Mouse (Mus musculus) heart, adult 18-20 months (tissue): ENCODE results near the gene Tmem125. TPM values are rescaled to one million over a fixed set of nuclear protein-coding genes. Genes with fewer than 3 reads are reported as not detected.

ENCODE experiments used
- DNase-seq, 2 experiments: peaks; one replicate each; pipeline ENCODE4 v3.0.0; 2021 to 2022; ENCODE audit warnings: mixed read lengths in 1 of 2
- long read RNA-seq, 2 experiments: library from polyadenylated mRNA; stranded (forward); transcript quantifications; one replicate each; pipeline ENCODE4 v2.0.0; 2021
- total RNA-seq, 2 experiments: library from RNA; stranded (reverse); gene quantifications; 2 replicates each; pipeline ENCODE4 v1.2.3; 2021

Tmem125 gene
- total RNA-seq, result not detected
- long read RNA-seq, experiment 1, result 0 reads
- long read RNA-seq, experiment 2, result 0 reads

DNA sequence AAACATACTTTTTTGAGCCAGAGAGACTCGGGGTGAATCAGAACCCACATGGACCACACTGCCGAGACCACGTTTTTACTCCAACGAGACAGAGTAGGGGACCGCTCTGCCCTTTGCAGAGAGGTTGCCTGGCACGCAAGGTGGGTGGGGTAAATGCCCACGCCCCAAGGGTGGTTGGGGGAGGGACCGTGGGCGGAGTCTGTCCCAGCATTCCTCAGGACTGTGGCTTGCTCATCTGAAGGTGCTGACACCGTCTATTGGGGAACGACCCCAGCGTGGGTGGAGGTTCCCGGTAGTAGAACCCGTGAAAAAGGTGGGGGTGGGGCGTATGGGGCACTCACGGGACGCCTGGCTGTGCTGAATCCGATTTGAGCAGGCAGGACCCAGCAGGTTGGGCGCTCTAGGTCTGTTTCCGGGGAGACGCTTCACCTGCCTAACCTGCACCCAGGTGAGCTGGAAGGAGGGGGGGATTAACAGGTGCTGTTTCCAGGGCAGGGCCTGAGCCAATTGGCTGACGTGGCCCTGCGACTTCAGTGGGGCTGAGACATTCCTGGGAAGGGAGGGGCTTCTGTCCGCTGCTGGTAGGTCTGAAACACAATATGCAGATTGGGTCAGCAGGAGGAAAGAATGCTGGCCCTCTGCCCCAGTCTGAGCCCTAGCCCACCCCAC is at the start of gene Tmem125:
TSS of gene Tmem125 (minus strand) at position 453 of the 669 bp plus-strand sequence.
- peak; percentile 45 to 54 for DNase-seq

DNA sequence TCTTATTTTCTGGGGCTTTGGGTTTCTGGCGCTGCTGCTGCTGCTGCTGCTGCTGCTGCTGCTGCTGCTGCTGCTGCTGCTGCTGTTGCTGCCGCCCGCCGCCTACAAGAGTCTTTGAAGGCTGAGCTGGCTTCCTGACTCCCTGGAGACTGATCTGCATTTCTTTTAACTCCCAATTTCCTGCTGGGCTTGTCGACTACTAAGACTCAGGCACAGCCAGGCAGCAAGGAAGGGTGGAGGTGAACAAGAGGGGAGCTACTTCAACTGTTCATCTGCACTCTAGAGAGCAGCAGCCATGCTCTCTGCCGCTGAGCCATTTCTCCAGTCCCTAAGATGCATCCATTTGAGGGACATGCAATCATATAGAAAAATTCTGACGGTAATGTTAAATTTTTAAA is 45.9 kb upstream of the Tmem125 start:
- DNase-seq, result no peak

DNA sequence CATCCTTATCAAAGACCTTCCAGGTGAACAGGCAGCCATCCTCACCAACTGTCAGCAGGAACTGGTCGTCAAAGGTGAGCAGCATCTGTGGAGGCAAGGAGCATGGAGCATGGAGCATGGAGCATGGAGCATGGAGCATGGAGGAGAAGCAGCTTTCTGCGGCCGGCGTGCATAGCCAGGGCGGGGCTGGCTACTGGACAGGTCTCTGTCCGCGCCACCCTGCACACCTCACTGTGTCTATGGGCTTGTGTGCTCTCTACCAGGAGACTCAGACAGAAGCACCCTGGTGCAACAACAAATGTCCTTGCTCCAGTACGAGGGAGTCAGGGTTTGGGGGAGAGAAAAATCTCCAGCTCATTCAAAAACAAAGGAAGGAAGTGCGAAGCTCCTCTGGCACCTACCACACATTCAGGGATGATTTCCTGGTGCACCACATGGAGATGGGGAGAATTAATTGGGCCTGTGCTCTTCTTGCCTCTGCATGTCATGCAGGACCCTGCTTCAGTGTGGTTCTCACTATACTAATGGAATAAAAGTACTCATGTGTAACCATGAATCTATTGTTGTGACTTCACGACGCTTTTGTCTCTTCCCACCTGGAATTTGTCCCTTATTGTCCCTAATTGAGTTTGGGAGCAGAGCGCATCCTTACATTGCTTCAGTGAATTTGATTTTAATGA is 45.3 kb upstream of the Tmem125 start:
- DNase-seq, result no peak

DNA sequence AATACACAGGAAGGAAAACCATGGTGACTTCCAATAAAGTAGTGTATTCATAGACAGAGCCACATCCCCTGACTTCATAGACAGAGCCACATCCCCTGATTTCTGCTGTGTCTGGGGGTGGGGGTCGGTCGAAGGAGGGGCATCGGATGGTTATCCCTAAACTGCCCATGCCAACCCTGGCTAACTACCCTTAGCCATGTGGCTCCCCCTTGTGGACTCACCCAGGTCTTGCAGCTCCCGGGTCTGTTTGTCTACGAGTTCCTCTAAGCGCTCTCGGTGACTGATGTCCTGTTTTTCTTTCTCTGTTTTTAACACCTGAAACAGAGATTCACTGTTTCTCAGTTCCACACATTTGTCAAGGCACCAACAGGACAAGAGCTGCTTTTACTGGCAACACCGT is 38.8 kb upstream of the Tmem125 start:
- no peak for DNase-seq

DNA sequence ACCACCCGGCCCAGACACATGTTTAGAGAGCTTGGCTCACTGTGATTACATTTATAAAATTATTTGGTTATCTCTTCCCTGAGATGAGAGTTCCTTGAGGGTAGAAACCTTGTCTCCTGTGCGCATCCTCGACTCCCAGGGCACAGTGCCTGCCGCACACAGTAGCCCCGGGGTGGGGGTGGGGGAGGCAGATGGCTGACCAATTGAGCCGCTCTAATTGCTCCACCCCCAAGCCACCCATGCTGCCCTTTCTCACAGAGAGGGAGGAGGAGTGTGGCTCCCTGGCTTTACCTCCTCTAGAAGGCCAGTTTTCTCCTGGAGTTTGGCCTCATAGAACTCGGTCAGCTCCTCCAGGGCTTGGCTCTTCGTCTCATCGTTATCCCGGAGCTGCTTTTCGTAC is 37.7 kb upstream of the Tmem125 start:
- no peak for DNase-seq

DNA sequence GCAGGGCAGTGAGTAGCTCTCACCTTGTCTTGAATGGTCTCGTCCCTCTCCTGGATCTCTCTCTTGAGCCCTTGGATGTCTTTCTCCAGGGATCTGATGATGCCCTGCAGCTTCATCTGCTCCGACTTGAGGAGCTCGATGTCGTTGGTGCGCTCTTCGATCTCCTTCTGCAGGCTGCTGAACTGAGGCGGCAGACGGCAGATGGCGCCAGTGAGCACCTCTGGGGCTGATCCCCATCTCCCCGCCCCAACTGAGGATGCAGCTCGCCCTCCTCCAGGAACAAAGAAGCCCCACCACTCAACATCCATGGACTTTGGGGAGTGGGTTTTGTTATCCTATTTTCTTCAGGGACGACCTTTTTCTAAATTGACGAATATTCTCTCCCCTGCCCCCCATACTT is 35.5 kb upstream of the Tmem125 start:
- peak in 1 of 2 experiments; percentile 20 for DNase-seq

DNA sequence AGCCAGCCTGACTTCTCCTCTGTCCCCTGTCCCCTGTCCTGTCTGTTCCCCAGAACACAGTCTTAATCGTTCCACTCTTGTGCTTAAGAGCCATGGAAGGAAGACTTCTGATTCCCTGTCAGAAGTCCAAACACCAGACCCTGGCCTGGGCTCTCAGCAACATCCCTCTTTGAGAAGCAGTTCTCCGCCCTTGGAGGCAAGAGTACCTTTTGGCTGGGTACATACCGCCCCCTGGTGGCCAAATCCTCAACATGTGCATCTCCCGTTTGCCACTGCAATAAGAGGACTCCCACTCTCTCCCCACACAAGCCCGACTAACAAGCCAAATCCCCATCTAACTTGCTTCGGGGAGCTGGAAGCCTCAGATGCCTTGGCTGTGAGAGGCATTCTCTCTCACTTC is 32.3 kb upstream of the Tmem125 start:
- DNase-seq, result peak; percentile 61 to 86

DNA sequence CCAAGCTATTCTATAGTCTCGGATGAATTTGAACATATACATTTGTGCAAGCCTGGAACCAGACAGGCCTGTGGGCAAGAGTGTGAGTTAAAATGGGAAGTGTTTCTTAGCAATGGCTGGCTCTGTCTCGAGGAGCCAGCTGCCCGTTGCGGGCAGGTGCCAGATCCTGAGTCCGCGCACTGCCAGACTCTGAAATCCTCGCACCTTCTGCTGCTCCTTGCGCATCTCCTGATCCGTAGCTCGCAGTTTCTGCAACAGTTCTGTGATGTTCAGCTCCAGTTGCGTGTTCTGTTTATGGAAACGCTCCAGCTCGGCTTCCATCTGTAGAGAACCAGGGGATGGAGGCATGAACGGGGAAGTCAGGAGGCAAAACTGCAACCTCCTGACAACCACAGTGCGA is 27.6 kb upstream of the Tmem125 start:
- DNase-seq, result no peak

DNA sequence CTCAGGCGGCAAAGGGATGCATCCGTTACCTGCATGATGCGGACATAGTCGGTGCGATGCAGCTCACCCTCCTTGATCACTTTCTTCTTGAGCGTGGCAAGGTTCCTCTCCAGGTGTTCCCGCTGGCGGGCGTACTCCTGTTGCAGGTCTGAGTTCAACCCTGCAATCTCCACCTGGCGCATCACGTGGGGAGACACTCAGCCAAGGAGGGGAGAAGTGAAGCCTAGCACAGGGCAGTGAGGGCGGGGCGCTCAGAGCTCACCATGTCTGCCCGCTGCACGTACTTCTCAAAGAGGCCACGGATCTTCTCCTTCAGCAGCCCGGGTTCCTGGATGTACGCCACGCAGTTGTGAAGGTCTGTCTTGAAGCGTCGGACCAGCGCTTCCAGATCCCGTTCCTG is 25.5 kb upstream of the Tmem125 start:
- no peak for DNase-seq

DNA sequence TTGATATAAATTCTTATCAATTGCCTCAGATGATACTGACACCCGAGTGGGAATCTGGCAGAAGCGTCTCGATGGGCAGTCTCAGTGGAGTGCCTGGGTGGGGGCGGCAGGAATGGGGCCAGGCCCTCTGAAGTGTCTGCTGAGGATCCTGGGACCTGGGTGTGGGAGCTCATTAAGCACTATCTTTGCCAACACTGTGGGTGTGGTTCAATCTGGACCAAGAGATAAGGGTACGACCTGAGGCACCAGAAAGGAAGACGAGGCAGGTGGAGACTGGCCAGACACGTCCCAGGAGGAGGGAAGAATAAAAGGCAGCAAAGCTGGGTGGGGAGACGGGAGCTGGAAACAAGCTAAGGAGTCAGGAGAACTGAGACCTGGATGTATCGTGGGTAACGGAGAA is 24.9 kb upstream of the Tmem125 start:
- DNase-seq, result peak; percentile 30 to 50

DNA sequence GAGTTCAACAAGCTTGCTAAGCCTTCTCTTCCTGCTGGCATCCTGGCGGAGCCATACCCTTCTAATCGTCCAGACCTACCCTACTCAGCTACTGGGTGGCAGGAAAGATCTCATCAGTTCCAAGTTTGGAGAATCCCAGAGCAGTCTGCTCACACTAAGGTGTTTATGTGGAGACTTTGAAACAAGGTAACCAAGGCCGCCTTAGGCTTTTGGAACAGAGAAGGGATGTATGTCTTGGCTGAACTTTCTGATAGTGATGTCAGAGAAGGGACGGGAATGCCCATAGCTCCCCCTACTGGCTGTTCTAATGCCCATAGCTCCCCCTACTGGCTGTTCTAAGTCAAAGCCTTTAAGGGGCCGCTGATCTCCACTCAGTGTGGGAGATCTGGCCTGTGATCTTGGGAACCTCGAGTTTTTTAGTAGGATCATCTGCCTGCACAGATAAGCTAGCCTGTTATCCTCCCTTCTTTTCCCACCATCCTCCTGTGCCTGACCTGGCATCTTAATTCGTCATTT is 22.4 kb upstream of the Tmem125 start:
- DNase-seq, result peak; percentile 53 to 68

DNA sequence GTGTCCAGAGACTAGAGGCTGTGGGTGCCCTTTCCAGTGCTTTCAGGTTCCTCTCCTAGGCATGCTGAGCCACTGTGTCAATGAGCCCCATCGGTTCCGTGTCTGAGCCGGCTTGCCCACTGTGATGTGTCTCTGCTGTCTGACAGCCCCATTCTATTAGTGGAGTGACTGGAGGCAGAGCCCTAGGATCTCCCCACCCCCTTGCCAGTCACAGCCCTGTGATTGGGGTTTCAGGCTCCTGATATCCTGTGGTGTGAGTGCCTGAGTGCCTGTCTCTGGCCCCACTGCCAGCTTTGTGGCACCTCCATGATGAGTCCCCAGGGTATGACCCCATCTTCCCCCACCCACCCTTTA is 21.1 kb upstream of the Tmem125 start:
- no peak for DNase-seq

DNA sequence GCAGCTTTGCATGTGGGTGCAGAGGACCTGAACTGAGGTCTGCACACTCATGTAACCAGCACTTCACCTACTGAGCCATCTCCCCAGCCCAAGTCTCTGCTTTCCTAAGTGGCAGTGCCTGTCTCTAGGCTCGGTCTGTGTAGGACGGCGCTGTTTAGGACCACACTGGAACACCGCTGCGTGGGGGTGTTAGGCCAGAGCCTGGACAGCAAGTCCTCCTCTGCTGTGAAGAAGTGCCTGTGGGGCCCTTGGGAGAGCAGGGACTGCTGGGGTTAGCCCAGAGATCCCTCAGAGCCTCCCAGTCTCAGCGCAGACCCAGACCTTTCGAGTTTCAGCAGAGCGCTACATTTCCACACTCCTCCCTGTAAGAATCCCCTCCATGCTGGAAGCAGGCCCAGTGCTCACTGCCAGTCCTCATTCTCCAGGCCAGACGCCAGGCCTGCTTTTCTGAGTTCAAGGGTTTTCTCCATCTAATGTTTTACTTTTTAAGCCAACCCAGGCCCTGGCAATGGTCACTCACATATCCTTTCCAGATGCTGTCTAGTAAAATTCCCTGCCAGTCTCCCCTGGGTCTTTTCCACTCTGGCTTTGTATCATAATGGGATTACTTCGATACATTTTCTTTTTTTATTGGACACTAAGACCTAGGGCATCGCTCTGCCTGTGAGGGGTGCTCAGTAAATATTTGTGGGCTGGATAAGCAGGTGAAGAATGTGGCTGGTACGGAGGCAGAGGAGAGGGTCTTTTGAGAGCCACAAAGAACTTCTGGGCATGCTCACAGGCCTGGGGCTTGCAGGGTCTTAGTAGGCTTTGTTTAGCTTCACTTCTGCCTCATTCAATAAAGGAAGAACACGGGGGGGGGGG is 20.4 kb upstream of the Tmem125 start:
- DNase-seq, result no peak

DNA sequence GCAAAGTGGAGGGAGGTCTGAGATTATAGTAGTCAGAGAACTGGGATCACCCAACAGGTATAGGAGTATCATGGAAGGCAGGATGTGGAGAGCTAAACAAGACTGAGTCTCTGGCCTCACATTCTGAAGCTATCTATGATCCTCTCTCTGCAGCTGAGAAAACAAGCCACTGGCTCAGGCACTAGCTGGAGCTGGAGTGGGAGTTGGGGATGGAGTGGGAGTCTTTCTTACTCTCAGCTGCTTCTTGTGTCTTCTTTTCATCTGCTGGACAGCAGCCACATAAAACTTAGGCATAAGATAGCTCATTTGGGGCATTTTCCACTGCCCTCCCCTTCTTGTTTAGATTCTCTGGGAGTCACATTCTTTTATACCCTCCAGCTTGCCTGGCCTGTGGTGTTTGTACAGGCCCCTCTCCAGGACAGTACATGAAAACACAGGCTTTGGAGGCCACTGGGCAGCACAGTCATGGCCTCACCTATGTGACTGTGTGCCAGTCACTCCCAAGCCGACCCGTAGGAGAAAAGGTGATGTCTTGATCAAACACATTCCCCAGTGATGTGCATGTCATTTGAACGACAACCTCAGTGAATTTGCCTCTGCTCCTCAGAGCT is 9.3 kb upstream of the Tmem125 start:
- DNase-seq, result no peak

DNA sequence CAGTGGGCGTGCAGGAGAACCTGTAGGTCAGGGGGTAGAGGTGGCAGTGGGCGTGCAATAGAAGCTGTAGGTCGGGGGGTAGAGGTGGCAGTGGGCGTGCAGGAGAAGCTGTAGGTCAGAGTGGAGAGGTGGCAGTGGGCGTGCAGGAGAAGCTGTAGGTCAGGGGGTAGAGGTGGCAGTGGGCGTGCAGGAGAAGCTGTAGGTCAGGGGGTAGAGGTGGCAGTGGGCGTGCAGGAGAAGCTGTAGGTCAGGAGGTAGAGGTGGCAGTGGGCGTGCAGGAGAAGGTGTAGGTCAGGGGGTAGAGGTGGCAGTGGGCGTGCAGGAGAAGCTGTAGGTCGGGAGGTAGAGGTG is 4.3 kb upstream of the Tmem125 start:
- peak; percentile 18 to 27 for DNase-seq

DNA sequence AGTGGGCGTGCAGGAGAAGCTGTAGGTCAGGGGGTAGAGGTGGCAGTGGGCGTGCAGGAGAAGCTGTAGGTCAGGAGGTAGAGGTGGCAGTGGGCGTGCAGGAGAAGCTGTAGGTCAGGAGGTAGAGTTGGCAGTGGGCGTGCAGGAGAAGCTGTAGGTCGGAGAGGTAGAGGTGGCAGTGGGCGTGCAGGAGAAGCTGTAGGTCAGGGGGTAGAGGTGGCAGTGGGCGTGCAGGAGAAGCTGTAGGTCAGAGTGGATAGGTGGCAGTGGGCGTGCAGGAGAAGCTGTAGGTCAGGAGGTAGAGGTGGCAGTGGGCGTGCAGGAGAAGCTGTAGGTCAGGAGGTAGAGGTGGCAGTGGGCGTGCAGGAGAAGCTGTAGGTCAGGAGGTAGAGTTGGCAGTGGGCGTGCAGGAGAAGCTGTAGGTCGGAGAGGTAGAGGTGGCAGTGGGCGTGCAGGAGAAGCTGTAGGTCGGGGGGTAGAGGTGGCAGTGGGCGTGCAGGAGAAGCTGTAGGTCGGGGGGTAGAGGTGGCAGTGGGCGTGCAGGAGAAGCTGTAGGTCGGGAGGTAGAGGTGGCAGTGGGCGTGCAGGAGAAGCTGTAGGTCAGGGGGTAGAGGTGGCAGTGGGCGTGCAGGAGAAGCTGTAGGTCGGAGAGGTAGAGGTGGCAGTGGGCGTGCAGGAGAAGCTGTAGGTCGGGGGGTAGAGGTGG is 3.7 kb upstream of the Tmem125 start:
- DNase-seq, result peak; percentile 61 to 71

DNA sequence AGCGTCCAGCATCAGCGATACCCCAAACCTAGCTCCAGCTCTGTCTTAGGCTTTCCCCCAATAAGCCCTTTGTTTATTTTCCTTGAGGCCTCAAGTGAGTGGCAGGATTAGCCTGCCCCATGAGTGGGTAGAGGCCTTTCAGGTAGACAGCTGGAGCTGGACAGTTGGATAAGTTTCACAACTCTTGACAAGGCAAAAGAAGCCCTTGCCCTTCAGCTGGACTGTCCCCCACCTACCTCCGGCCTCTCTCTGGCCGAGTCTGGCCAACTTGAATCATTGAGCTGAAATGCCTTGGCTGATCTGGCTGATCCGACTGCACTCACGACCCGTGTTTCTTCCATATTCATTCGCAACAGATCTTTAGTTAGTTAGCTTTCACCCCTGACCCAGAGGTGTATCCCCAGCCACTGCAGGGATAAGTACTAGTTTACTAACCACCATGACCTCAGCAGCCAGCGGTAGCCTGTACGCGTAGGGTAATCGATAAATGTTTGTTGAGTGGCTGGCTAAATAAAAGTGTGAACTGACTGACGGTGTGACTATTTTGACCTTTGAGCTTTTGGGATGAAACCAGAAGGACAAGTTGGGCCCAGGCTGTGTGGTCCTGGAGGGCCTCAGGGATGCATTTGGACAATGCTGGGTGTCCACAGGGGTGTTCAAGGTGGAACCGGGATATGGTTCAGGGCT is 740 bp upstream of the Tmem125 start:
- no peak for DNase-seq

DNA sequence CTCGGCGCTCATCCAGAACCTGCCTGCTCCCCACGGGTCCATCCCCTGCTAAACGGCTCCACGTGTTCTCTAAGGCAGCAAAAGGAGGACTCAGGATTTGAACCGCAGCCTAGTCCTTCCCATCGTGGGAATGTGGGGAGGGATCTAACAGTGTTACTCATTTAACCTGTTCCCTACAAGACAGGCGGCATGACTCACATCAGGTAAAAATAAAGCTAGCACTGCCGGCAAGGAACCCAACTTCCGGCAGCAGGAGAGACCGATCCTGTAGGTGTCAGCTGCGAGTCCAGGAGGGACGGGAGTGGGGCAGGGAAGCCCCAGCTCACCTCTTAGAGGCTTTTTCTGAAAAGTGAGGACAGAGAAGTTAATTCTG is 700 bp downstream of the Tmem125 start:
- DNase-seq, result peak; percentile 25 to 31

DNA sequence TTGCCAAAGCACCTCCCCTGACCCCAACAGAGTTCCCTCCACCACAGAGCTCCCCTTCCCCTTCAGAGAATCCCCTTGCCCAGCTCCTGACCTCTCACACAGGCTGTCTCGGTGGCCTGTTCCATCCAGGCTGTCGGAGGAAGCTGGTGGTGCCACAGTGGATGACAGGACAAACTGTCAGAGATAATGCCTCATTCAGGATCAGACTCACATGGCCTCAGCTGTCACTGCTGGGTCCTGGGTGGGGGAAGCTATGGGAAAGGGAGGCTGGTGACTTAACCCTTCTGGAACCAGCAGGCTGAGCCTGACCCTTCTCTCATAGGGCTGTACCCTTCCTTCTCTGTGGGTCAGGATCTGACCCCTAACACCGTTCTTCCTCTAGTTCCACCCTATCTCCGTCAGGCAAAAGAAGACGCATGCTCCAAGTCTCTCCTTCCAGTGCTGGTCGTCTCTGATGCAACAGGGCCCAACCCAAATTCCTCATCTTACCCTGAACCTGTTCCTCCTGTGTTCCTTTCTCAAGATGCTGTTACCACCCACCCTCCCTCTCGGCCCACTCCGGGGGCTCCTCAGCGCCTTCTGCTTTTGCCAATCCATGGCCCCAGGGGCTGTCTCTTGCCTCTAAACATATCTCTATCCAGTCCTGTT is 1.2 kb downstream of the Tmem125 start:
- peak in 1 of 2 experiments; percentile 10 for DNase-seq

DNA sequence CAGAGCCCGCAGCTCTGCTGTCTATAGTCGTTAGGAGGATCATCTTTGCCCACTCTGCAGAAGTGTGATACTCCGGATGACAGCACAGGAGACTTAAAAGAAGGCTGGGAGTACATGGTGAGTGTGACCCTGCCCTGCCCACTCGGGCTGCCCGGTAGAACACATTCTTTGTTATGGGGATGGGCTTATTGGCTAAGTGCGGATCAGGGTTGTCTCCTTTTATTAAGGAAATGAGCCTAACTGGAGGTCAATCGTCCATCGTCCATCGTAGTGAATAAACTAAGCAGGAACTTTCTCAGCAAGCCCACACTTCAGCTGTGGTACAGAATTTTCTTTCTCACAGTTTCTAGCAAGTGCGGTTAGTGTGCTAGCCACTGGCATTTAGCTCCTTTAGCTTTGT is 3.9 kb downstream of the Tmem125 start:
- DNase-seq, result no peak

DNA sequence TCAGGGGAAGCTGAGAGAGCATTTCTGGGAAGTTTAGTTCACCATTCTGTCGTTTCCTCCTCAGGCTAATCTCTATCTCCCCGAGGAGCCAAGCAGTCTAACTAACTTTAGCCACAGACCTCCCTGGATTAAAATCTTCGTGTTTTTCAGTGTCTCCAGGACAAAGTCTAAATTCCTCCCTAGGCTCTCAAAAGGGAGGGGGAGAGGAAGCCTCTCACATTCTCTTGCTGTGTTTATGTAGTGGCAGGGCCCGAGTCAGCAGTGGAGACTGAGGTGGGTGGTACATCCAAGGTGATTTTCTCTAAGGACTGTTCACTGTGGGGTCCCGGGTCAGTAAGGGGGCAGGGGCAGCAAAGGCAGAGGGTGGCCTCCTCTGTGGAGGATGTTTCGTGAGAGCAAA is 6.0 kb downstream of the Tmem125 start:
- DNase-seq, result no peak
